23 mouse cellular contexts compared by ENCODE assay signal in the genomic region with DNA sequence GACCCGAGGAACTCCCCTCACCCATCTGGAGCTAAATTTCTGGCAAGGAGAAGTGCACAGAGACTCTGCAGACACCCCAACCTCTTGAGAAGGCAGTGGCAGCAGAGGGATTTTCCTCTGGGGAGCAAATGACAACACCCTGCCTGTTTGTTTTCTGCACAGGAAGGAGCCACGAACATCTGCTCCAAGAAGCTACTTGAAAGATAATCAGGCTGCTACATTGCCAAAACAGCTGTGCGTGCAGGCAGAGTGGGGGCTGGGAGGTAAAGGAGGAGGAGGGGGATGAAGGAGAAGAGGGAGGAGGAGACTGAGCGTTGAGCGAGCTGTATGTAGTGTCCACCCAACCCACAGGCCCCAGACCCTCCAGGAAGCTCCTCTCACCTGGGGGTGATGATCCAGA.
A peak's percentile ranks its signal among the peaks of the same experiment; 100 is the strongest.
DNase-seq lines count a peak whose midpoint lies in the region; ATAC-seq and TF ChIP-seq lines count a peak whose summit lies in the region.
"Had no signal": no experiment of that assay in that cellular context is flagged by ENCODE, and none has a peak within 500 bp of the region (broad histone marks: within the 10 kb centered on the region; RNA-seq: fewer than 3 reads in every experiment).

No protein-coding gene starts in this region.

- H3K9ac ChIP-seq in liver, adult 2 months (ENCODE audit: low read depth, low read length), result no peak overlapping the region
- H3K9ac ChIP-seq in liver, embryonic 12.5 days, result no peak overlapping the region
- H3K9ac ChIP-seq: embryonic facial prominence, embryonic 15.5 days; intestine, embryonic 15.5 days; liver, postnatal 0 days; midbrain, embryonic 15.5 days had no signal

- H3K9me3 ChIP-seq in liver, embryonic 12.5 days (replicated peaks), result no peaks in the 10 kb centered on the region
- H3K9me3 ChIP-seq: embryonic facial prominence, embryonic 15.5 days; intestine, embryonic 15.5 days; limb, embryonic 10.5 days; megakaryocyte, embryonic 14.5 days; midbrain, embryonic 15.5 days had no signal

- no peaks in the 10 kb centered on the region for H3K79me2 ChIP-seq in liver, adult 2 months (ENCODE audit: control insufficient read depth, insufficient read depth, low read length)

- TF ChIP-seq CTCF in liver, adult 2 months (IDR thresholded peaks at IDR 0.05; ENCODE audit: low read depth, low read length), result no peak
- TF ChIP-seq CTCF in brain, embryonic 14.5 days (IDR thresholded peaks at IDR 0.05; ENCODE audit: borderline replicate concordance, extremely low read depth, insufficient read depth, insufficient read length), result no peak

- no peak overlapping the region for H3K27ac ChIP-seq in liver, adult 2 months (replicated peaks; ENCODE audit: insufficient read depth, low read depth, low read length)
- no peak overlapping the region for H3K27ac ChIP-seq in liver, embryonic 12.5 days
- H3K27ac ChIP-seq: embryonic facial prominence, embryonic 15.5 days; intestine, embryonic 15.5 days; limb, embryonic 10.5 days; midbrain, embryonic 15.5 days had no signal

- H3K27me3 ChIP-seq in liver, adult 2 months (ENCODE audit: control insufficient read depth, insufficient read depth, low read length), result no peaks in the 10 kb centered on the region
- H3K27me3 ChIP-seq in liver, embryonic 12.5 days (replicated peaks), result no peaks in the 10 kb centered on the region; the same call in 1 of the 2 replicates
- H3K27me3 ChIP-seq: embryonic facial prominence, embryonic 15.5 days; intestine, embryonic 15.5 days; midbrain, embryonic 15.5 days had no signal

- ATAC-seq in liver, embryonic 12.5 days, result no peak
- peak; percentile 10 for ATAC-seq in activated CD4-positive, CD25-positive, alpha-beta regulatory T cell, adult 4 months
- ATAC-seq: forebrain, embryonic 16.5 days; hindbrain, embryonic 16.5 days; intestine, embryonic 15.5 days; liver, postnatal 0 days; midbrain, embryonic 15.5 days had no signal

- no peak overlapping the region for H3K4me2 ChIP-seq in liver, embryonic 12.5 days
- H3K4me2 ChIP-seq: embryonic facial prominence, embryonic 15.5 days; intestine, embryonic 15.5 days; midbrain, embryonic 15.5 days had no signal

- peak; percentile 4 for DNase-seq in liver, adult 2 months (ENCODE audit: extremely low read depth, low read depth, low spot score)
- DNase-seq in brain, embryonic 14.5 days (ENCODE audit: low read depth), result peak; percentile 68
- DNase-seq in thymus, postnatal 14 days, result peak; percentile 63
- DNase-seq in cerebellum, adult 18-20 months, result no peak
- DNase-seq in cerebellum, adult 9-10 months, result no peak
- DNase-seq: adrenal gland, postnatal 36 days; cerebellum, adult 11-12 months; cerebellum, postnatal 25 days; gastrocnemius, postnatal 25 days; heart, postnatal 4 days; kidney, adult 8-10 months; kidney, postnatal 14 days; liver; liver, postnatal 0 days had no signal

- WGBS in liver, adult 2 months, result 76% methylated on average over 5 of the region's 5 CpGs
- WGBS in liver, embryonic 12.5 days (ENCODE audit: insufficient replicate concordance), result 40% methylated on average over 5 of the region's 5 CpGs

- no peak for TF ChIP-seq POLR2A in liver, adult 2 months (IDR thresholded peaks at IDR 0.05; ENCODE audit: extremely low read depth, insufficient read depth, low read length)
- TF ChIP-seq POLR2A in brain, embryonic 14.5 days (IDR thresholded peaks at IDR 0.05; ENCODE audit: borderline replicate concordance, extremely low read depth, insufficient read depth, insufficient read length, poor library complexity, severe bottlenecking), result no peak

- H3K4me3 ChIP-seq in liver, adult 2 months (ENCODE audit: insufficient read depth, low read depth, low read length), result no peak overlapping the region
- H3K4me3 ChIP-seq in liver, embryonic 12.5 days, result no peak overlapping the region
- H3K4me3 ChIP-seq: embryonic facial prominence, embryonic 15.5 days; intestine, embryonic 15.5 days; limb, embryonic 10.5 days; megakaryocyte, embryonic 14.5 days; midbrain, embryonic 15.5 days had no signal

- no peaks in the 10 kb centered on the region for H3K36me3 ChIP-seq in liver, adult 2 months (ENCODE audit: control insufficient read depth, insufficient read depth, low read length)
- no peaks in the 10 kb centered on the region for H3K36me3 ChIP-seq in liver, embryonic 12.5 days
- H3K36me3 ChIP-seq: embryonic facial prominence, embryonic 15.5 days; intestine, embryonic 15.5 days; limb, embryonic 10.5 days; midbrain, embryonic 15.5 days had no signal

- H3K4me1 ChIP-seq in liver, adult 2 months (ENCODE audit: control insufficient read depth, insufficient read depth, low read length), result no peaks in the 10 kb centered on the region
- H3K4me1 ChIP-seq in liver, embryonic 12.5 days, result no peaks in the 10 kb centered on the region
- H3K4me1 ChIP-seq: embryonic facial prominence, embryonic 15.5 days; megakaryocyte, embryonic 14.5 days; midbrain, embryonic 15.5 days had no signal

Comparison
In these comparisons a context has a peak if more than half of its experiments do, and no peak if none do; other contexts are left out.
1. DNase-seq: peak in liver, adult 2 months (single experiment), brain, embryonic 14.5 days (single experiment) and thymus, postnatal 14 days (single experiment); none in cerebellum, adult 18-20 months (0 of 2) and cerebellum, adult 9-10 months (single experiment).